Mouse (Mus musculus) heart, postnatal 14 days (tissue): ENCODE measurements around the gene Selenok. TPM values are rescaled to one million over a fixed set of nuclear protein-coding genes. Genes with fewer than 3 reads are reported as not detected.

ENCODE experiments used
- DNase-seq, 2 experiments: peaks; one replicate each; pipeline ENCODE4 v3.0.0; 2021 to 2022
- intact Hi-C: fragments of 180-260 bp; cut with DNase I; formaldehyde crosslinking; loops from one replicate; pipeline ENCODE4 v1.15.1; 2025
- long read RNA-seq, 2 experiments: library from polyadenylated mRNA; stranded (forward); transcript quantifications; one replicate each; pipeline ENCODE4 v2.0.0; 2021
- total RNA-seq, 2 experiments: library from RNA; stranded (reverse); gene quantifications; 2 replicates each; pipeline ENCODE4 v1.2.3; 2021

Gene Selenok
- total RNA-seq, result 10 to 100 TPM; 70.6 to 76.5 TPM
- long read RNA-seq, experiment 1, transcript Selenok-201 (5 exons, 1,678 nt), result major isoform, 198 of 202 reads
- long read RNA-seq, experiment 1, partial matches to known transcripts, result 2 of 202 reads
- long read RNA-seq, experiment 1, other reads (novel, unspliced or antisense), result 2 of 202 reads
- long read RNA-seq, experiment 2, transcript Selenok-201 (5 exons, 1,678 nt), result major isoform, 126 of 129 reads
- long read RNA-seq, experiment 2, partial matches to known transcripts, result 2 of 129 reads
- long read RNA-seq, experiment 2, other reads (novel, unspliced or antisense), result 1 of 129 reads

DNA sequence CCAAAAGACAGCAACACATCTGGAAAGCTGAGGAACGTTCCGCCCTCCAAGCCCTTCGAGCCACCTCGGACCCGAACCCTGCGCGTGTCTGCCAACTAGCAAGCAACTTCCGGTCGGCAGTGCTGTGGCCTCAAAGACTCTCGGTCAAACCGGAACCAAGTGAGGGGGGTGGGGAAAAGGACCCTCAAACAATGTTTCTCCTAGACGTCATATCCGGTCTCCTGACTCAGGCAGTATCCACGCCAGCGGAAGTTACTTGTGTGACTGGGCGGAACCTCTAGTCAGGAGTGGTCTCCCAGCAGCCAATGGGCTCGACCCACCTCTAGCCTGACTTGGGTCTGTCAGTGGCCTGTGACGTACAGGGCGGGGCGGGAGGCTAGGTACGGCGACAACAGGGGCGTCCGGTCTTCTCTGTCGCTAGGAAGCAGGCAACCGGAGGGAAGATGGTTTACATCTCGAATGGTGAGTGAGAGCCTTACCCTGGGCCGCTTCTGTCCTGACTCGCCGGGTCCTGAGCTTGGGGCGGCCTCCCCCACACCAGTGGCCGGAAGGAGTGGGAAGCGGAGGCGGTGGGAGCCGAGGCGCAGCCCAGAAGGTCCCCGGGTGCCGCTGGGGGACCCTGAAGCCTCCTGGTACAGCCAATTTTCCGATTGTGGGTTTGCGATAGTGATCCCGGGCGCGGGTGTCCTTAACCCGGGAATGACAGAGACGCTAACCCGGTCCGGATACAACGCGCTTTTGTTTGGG is at the start of gene Selenok:
Gene Selenok, plus strand, starts transcription at position 234 of the 747 bp plus-strand sequence.
- intact Hi-C loops, result no loop called here
- peak; percentile 89 to 93 for DNase-seq

DNA sequence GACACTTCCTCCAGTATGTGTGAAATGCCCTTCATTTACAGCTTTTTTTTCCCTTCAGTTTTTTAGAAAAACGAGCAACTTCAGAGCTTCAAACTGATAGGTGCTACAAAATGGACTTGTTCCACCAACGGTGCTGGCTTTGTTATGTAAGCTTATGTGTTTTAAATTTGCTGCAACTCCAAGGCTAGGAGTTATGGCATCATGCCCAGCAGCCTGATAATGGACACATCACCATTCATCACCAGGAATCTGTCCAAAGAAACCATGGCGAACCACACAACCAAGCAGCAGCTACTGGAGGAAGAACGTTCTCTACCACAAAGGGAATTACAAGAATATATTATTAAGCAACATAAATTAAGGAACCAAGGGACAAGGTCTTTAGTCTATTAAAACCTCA is 39.1 kb upstream of the Selenok start:
- no peak for DNase-seq
- intact Hi-C loops, result no loop called here

GRCm38 (mm10) chr14:29935516-29935915 is 32.6 kb upstream of the Selenok start:
- no peak for DNase-seq
- intact Hi-C loops, result loop anchor here (5.0 to 10.0 kb wide), 2 partner anchors 213 to 241 kb away; partner anchors contain the start of gene Cacna2d3

- intact Hi-C loops, result loop anchor here (5.0 to 10.0 kb wide), 2 partner anchors 215 to 243 kb away; partner anchors contain the start of gene Cacna2d3
- no peak for DNase-seq
Observed at GRCm38 (mm10) chr14:29937466-29937865, 30.6 kb upstream of the Selenok start.

DNA sequence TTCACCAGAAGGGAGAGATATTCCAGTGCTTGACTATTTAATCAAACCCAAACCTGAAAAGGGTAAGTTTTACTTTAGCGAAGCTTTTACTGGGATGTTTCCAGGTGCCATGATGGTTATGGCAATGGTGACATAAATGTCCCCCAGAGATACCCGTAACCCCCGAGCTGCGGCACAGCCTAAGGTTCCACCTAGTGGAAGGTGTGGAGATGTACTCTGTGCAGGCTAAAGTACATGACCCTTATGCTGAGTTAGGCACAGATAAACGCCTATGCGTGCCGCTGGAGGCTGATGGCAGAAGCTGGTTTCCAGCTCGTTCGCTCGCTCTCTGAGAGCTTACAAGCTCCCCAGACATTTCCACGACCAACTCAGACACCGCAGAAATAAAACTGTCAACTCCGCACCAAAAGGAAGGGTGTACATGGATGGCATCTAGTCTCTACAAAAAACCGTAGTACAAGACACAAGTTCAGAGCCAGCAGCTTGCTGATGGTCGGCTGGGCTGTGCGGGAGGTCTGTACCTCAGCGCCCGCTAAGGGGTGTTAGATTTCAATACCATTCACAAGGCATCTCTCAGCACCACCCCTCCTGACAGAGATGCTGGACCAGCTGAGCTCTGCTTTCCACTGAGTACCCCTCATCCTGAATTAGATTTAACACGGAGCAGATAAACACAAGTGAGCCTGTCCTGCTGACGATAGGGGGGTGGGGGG is 28.4 kb upstream of the Selenok start:
- DNase-seq, result no peak
- intact Hi-C loops, result loop anchor here (2.0 to 10.0 kb wide), 5 partner anchors 103 to 815 kb away; partner anchors contain the start of gene Cacna2d3

- DNase-seq, result no peak
- intact Hi-C loops, result loop anchor here (2.0 to 10.0 kb wide), 3 partner anchors 104 to 816 kb away; no protein-coding TSS in a partner anchor
Observed at GRCm38 (mm10) chr14:29940313-29940812, 27.7 kb upstream of the Selenok start.

DNA sequence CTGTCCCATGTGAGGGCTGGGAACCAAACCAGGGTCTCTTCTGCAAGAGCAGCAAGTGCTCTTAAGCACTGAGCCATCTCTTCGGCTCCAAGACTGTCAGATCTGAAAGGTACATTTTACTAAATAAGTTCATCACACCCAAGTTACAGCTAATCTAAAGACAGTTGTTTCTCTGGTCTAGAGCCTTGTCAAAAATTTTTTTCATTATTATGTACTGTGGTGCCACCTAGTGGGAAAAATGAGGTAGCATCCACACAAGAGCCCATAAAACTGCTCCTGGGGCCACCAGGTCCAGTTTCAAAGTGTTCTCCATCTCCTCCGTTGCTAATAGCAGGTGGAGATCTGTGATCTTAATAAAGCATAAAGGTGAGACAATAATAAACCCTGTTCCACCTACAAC is 27.2 kb upstream of the Selenok start:
- intact Hi-C loops, result loop anchor here (2.0 to 10.0 kb wide), 3 partner anchors 104 to 816 kb away; no protein-coding TSS in a partner anchor
- DNase-seq, result peak; percentile 39 to 57

DNA sequence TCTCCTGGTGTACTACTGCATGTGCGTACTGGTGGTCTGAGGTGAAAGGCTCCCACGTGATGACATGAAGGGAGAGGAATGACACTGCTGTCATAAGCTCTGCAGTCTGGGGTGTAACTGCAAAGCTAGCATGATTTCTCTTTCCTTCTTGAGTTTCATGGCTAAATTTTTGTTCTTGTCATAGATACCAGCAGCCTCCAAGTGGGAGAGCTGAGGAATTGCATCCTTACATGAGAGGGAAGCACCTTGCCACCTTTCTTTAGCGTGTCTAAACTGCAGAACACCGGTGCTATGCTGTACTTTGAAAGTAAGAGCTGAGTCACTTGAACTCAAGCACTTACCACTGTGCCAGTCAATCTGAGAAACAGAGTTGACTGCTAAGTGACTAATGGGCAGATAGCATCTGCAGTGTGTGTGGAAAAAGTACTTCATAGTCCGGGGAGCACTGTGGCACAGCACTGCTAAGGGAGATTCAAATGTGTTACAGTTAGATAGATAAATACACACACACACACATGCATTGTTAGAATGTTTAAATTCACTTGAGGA is 21.3 kb upstream of the Selenok start:
- no peak for DNase-seq
- intact Hi-C loops, result loop anchor here (10.0 kb wide), 2 partner anchors 502 to 822 kb away; no protein-coding TSS in a partner anchor

- intact Hi-C loops, result no loop called here
- no peak for DNase-seq
Observed at GRCm38 (mm10) chr14:29950805-29951204, 17.3 kb upstream of the Selenok start.

GRCm38 (mm10) chr14:29957393-29957792 is 10.7 kb upstream of the Selenok start:
- no peak for DNase-seq
- intact Hi-C loops, result no loop called here

GRCm38 (mm10) chr14:29967611-29968010 is 497 bp upstream of the Selenok start:
- intact Hi-C loops, result no loop called here

GRCm38 (mm10) chr14:29971446-29971845 is 3.3 kb downstream of the Selenok start:
- intact Hi-C loops, result no loop called here
- no peak for DNase-seq

More at GRCm38 (mm10) chr14:29967611-29968010, 497 bp upstream of the Selenok start:
- DNase-seq, result no peak

DNA sequence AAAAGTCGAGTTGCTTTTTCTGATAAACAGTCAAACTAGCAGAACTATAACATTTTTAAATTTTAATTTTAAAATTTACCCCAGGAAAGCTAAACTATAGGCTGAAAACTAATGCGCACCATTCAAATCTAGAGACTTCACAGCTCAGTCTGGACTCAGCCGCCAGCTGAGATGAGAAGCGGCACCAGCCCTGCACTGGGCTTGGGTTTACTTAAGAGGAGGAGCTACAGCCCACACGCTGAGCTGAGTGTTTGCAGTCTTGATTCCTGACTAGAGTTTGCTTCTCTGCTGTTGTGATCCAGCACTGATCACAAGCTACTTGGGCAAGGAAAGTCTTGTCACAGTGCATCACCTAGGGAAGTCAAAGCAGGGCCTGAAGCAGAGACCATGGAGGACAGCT is 3.9 kb downstream of the Selenok start:
- no peak for DNase-seq
- intact Hi-C loops, result no loop called here

- DNase-seq, result no peak
- intact Hi-C loops, result no loop called here
Observed at GRCm38 (mm10) chr14:29976927-29977326, 8.8 kb downstream of the Selenok start.

GRCm38 (mm10) chr14:29978254-29979204 is 10.4 kb downstream of the Selenok start, which contains the start of gene Actr8:
TSS of gene Actr8 (plus strand) at chr14:29978337.
- intact Hi-C loops, result no loop called here
- DNase-seq, result peak; percentile 96

DNA sequence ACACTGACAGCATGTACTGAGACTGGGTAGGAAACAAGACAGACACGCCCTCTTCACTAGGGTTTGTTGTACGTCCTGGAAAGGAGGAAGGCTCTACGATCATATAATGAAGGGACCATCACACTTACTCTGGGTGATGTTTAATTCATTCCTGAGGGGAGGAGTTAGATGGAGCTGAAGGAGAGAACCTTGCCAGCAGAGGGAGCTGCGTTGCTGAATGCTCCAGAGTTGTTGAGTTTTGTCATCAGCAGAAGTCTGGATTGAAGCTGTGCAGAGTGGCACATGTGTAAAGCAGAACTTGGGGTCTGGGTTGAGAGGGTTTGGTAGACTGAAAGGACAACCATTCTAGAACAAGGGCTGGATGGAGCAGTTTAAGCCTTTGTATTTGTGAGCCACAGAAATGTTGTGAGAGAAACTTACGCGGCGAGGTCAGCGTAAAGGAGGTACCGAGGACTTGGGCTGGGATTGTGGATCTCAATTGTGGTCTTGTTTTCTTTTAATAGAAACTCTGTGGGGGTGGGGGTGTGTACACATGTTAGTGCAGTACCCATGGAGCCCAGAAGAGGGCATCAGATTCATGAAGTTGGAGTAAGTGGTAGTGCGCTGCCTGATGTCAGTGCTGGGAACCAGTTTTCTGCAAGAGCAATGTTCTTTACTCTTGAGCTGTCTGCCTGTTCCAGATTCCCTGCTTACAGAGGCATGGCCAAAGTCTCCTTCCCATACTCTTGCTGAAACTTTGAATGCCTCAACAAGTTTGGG is 12.5 kb downstream of the Selenok start:
- intact Hi-C loops, result no loop called here
- peak in 1 of 2 experiments; percentile 26 for DNase-seq

DNA sequence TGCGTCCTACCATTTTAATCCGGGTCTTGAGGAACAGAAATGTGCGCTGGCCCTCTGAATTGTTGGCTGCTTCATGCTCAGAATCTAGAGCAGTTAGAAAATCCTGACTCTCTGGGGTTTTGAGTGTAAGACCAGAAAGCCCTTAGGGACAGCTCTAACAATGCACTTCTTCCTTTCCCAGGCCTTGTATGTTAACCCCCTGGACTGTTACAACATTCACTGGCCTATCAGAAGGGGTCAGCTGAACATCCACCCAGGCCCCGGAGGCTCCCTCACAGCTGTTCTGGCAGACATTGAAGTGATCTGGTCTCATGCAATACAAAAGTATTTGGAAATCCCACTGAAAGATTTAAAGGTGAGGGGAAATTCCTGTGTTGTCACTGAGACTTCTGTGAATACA is 18.0 kb downstream of the Selenok start:
- no peak for DNase-seq
- intact Hi-C loops, result no loop called here

GRCm38 (mm10) chr14:29987276-29987675 is 19.2 kb downstream of the Selenok start:
- intact Hi-C loops, result no loop called here
- DNase-seq, result no peak
